Mouse (Mus musculus) limb, embryonic 11.5 days (tissue): ENCODE results near the gene Slc39a11. TPM values are rescaled to one million over a fixed set of nuclear protein-coding genes. Genes with fewer than 3 reads are reported as not detected.

ENCODE experiments used
- ATAC-seq: fragments of 200-750 bp; cut with Nextera tagmentation; 2 replicates; pipeline ENCODE4 v1.8.0; 2017; ENCODE audit warnings: low read depth; ENCODE audit not compliant: insufficient number of reproducible peaks, low FRiP score, low TSS enrichment
- DNase-seq: peaks from one replicate; pipeline ENCODE4 v3.0.0-alpha.2; 2015; ENCODE audit warnings: low spot score
- H3K27ac ChIP-seq: fragments of 300-500 bp; sonication (generic); replicated peaks from 2 replicates; pipeline ENCODE4 v1.5.1; 2014; ENCODE audit warnings: low read depth, mild to moderate bottlenecking, low read length
- H3K27me3 ChIP-seq: fragments of 300-500 bp; sonication (generic); 2 replicates; pipeline ENCODE4 v1.6.1; 2014; ENCODE audit warnings: mild to moderate bottlenecking, low read length, mixed read lengths; ENCODE audit not compliant: control insufficient read depth, insufficient read depth
- H3K36me3 ChIP-seq: fragments of 300-500 bp; sonication (generic); 2 replicates; pipeline ENCODE4 v1.6.1; 2014; ENCODE audit warnings: mild to moderate bottlenecking, low read length, moderate library complexity, mixed read lengths; ENCODE audit not compliant: control insufficient read depth, insufficient read depth
- H3K4me1 ChIP-seq: fragments of 300-500 bp; sonication (generic); 2 replicates; pipeline ENCODE4 v1.6.1; 2014; ENCODE audit warnings: low read length, mixed read lengths; ENCODE audit not compliant: control insufficient read depth, insufficient read depth
- H3K4me2 ChIP-seq: fragments of 300-500 bp; sonication (generic); 2 replicates; pipeline ENCODE4 v1.6.1; 2014; ENCODE audit warnings: low read depth, mild to moderate bottlenecking, moderate library complexity; ENCODE audit not compliant: severe bottlenecking
- H3K4me3 ChIP-seq: fragments of 300-500 bp; sonication (generic); 2 replicates; pipeline ENCODE4 v1.5.1; 2014; ENCODE audit warnings: low read depth, low read length
- H3K9ac ChIP-seq: fragments of 300-500 bp; sonication (generic); 2 replicates; pipeline ENCODE4 v1.6.1; 2014; ENCODE audit warnings: mild to moderate bottlenecking, low read length
- H3K9me3 ChIP-seq: fragments of 300-500 bp; sonication (generic); 2 replicates; pipeline ENCODE4 v1.6.1; 2016; ENCODE audit warnings: low read length; ENCODE audit not compliant: control insufficient read depth
- WGBS: fragments of 180-500 bp; shearing (Covaris S2); extraction: QIAGEN DNeasy Blood & Tissue Kit; methylation state at CpG from one replicate; pipeline ENCODE4 v1.1.7; 2014; 5-methylcytosine and 5-hydroxymethylcytosine counted together
- polyA plus RNA-seq: library from polyadenylated mRNA; unstranded; fragments of >200 nt; fragmentation: Nextera tagmentation; extraction: Ambion mirVana; gene quantifications from 2 replicates; pipeline ENCODE4 v1.2.1, GENCODE M21; 2014

The Slc39a11 gene
- polyA plus RNA-seq, 1 experiment from 2014 or later, result 14.9 TPM

GRCm38 (mm10) chr11:113303204-113303603 lies 346.7 kb downstream of the Slc39a11 start:
- no peak for ATAC-seq
- H3K27me3 ChIP-seq, result no peaks in the 10 kb centered on the region
- no peaks in the 10 kb centered on the region for H3K4me1 ChIP-seq
- DNase-seq, result no peak
- no peak overlapping the region for H3K4me3 ChIP-seq
- no peak overlapping the region for H3K9ac ChIP-seq
- no peak overlapping the region for H3K27ac ChIP-seq
- no peaks in the 10 kb centered on the region for H3K9me3 ChIP-seq
- WGBS, result 78% methylated on average over 5 of the region's 5 CpGs
- no peaks in the 10 kb centered on the region for H3K36me3 ChIP-seq
- H3K4me2 ChIP-seq, result no peak overlapping the region

- Histone ChIP-seq H3K4me3 (no peak overlapping the region), H3K9ac (no peak overlapping the region), H3K9me3 (no peaks in the 10 kb centered on the region), H3K27ac (no peak overlapping the region), H3K36me3 (no peaks in the 10 kb centered on the region), H3K4me1 (peaks cover 4% of the 10 kb centered on the region), H3K4me2 (no peak overlapping the region), H3K27me3 (no peaks in the 10 kb centered on the region)
- WGBS, result 59% methylated on average over 10 of the region's 10 CpGs
- DNase-seq, result no peak
- ATAC-seq, result no peak
These were observed 350.4 kb downstream of the Slc39a11 start for GRCm38 (mm10) chr11:113299492-113299891.

GRCm38 (mm10) chr11:113297765-113298164 lies 352.1 kb downstream of the Slc39a11 start:
- Histone ChIP-seq H3K4me2 (no peak overlapping the region), H3K4me1 (peaks cover 11% of the 10 kb centered on the region), H3K9ac (no peak overlapping the region), H3K27me3 (no peaks in the 10 kb centered on the region), H3K36me3 (no peaks in the 10 kb centered on the region), H3K4me3 (no peak overlapping the region), H3K27ac (no peak overlapping the region), H3K9me3 (no peaks in the 10 kb centered on the region)
- DNase-seq (peak; percentile 86), ATAC-seq (no peak)
- 23% methylated on average over 2 of the region's 2 CpGs for WGBS

GRCm38 (mm10) chr11:113296912-113297625 lies 352.8 kb downstream of the Slc39a11 start:
- no peaks in the 10 kb centered on the region for H3K27me3 ChIP-seq
- H3K4me1 ChIP-seq, result peaks cover 12% of the 10 kb centered on the region
- H3K36me3 ChIP-seq, result no peaks in the 10 kb centered on the region
- H3K9me3 ChIP-seq, result no peaks in the 10 kb centered on the region
- H3K4me3 ChIP-seq, result no peak overlapping the region
- ATAC-seq (no peak), DNase-seq (peak; percentile 40)
- no peak overlapping the region for H3K9ac ChIP-seq
- H3K27ac ChIP-seq, result no peak overlapping the region
- H3K4me2 ChIP-seq, result no peak overlapping the region
- WGBS, result 37% methylated on average over 22 of the region's 22 CpGs

- Histone ChIP-seq H3K4me3 (no peak overlapping the region), H3K36me3 (no peaks in the 10 kb centered on the region), H3K27me3 (no peaks in the 10 kb centered on the region), H3K9ac (no peak overlapping the region), H3K4me2 (no peak overlapping the region), H3K27ac (no peak overlapping the region), H3K4me1 (peaks cover 19% of the 10 kb centered on the region), H3K9me3 (no peaks in the 10 kb centered on the region)
- ATAC-seq, result no peak
- peak; percentile 92 for DNase-seq
- 37% methylated on average over 7 of the region's 7 CpGs for WGBS
These were observed 353.7 kb downstream of the Slc39a11 start for GRCm38 (mm10) chr11:113296162-113296561.

- 50% methylated on average over 8 of the region's 8 CpGs for WGBS
- Histone ChIP-seq H3K27me3 (no peaks in the 10 kb centered on the region), H3K36me3 (no peaks in the 10 kb centered on the region), H3K27ac (no peak overlapping the region), H3K9me3 (no peaks in the 10 kb centered on the region), H3K4me3 (no peak overlapping the region), H3K9ac (no peak overlapping the region; the same call in 1 of the 2 replicates), H3K4me2 (peak overlapping the region; percentile 20; the same call in 1 of the 2 replicates), H3K4me1 (peaks cover 19% of the 10 kb centered on the region)
- no peak for ATAC-seq
- DNase-seq, result no peak
These were observed 355.4 kb downstream of the Slc39a11 start for GRCm38 (mm10) chr11:113294518-113294917.

- peaks cover 19% of the 10 kb centered on the region for H3K4me1 ChIP-seq
- no peaks in the 10 kb centered on the region for H3K27me3 ChIP-seq
- H3K4me3 ChIP-seq, result no peak overlapping the region
- H3K9me3 ChIP-seq, result no peaks in the 10 kb centered on the region
- no peaks in the 10 kb centered on the region for H3K36me3 ChIP-seq
- H3K4me2 ChIP-seq, result no peak overlapping the region
- peak overlapping the region; percentile 82; the same call in 1 of the 2 replicates for H3K27ac ChIP-seq
- no peak overlapping the region for H3K9ac ChIP-seq
- 74% methylated on average over 13 of the region's 13 CpGs for WGBS
- ATAC-seq (no peak), DNase-seq (no peak)
These were observed 356.8 kb downstream of the Slc39a11 start for GRCm38 (mm10) chr11:113292906-113293614.

GRCm38 (mm10) chr11:113291781-113292714 lies 357.8 kb downstream of the Slc39a11 start:
- peak; percentile 60 for ATAC-seq

More at GRCm38 (mm10) chr11:113291781-113292714, 357.8 kb downstream of the Slc39a11 start:
- H3K27me3 ChIP-seq, result no peaks in the 10 kb centered on the region
- H3K4me2 ChIP-seq, result no peak overlapping the region
- peak overlapping the region; percentile 82 for H3K27ac ChIP-seq
- H3K9ac ChIP-seq, result no peak overlapping the region; the same call in 1 of the 2 replicates
- peaks cover 19% of the 10 kb centered on the region for H3K4me1 ChIP-seq
- no peak overlapping the region for H3K4me3 ChIP-seq
- peak; percentile 59 for DNase-seq
- WGBS, result 51% methylated on average over 17 of the region's 17 CpGs
- H3K9me3 ChIP-seq, result no peaks in the 10 kb centered on the region
- no peaks in the 10 kb centered on the region for H3K36me3 ChIP-seq
